Mouse (Mus musculus) brown adipose tissue, adult 24 weeks (tissue): ENCODE data around the gene Adgrd1. TPM values are rescaled to one million over a fixed set of nuclear protein-coding genes. Genes with fewer than 3 reads are reported as not detected.

ENCODE experiments used
- H3K27ac ChIP-seq: fragments of 200-500 bp; replicated peaks from 2 replicates; pipeline ENCODE4 v1.5.1; 2012; ENCODE audit warnings: low read depth, mild to moderate bottlenecking, low read length
- H3K4me1 ChIP-seq: fragments of 200-500 bp; 2 replicates; pipeline ENCODE4 v1.6.1; 2012; ENCODE audit warnings: low read length, mixed read lengths; ENCODE audit not compliant: control insufficient read depth, insufficient read depth, insufficient read length
- H3K4me3 ChIP-seq: fragments of 200-500 bp; 2 replicates; pipeline ENCODE4 v1.5.1; 2012; ENCODE audit warnings: low read depth, mild to moderate bottlenecking, low read length, moderate library complexity; ENCODE audit not compliant: insufficient read depth
- polyA plus RNA-seq: library from polyadenylated mRNA; stranded (reverse); fragments of >200 nt; gene quantifications from 2 replicates; pipeline ENCODE4 v1.2.4, GENCODE M21; 2012; ENCODE audit not compliant: missing spikeins, insufficient read depth, insufficient read length

Adgrd1 gene
- polyA plus RNA-seq, 1 experiment, result 6.1 TPM

DNA sequence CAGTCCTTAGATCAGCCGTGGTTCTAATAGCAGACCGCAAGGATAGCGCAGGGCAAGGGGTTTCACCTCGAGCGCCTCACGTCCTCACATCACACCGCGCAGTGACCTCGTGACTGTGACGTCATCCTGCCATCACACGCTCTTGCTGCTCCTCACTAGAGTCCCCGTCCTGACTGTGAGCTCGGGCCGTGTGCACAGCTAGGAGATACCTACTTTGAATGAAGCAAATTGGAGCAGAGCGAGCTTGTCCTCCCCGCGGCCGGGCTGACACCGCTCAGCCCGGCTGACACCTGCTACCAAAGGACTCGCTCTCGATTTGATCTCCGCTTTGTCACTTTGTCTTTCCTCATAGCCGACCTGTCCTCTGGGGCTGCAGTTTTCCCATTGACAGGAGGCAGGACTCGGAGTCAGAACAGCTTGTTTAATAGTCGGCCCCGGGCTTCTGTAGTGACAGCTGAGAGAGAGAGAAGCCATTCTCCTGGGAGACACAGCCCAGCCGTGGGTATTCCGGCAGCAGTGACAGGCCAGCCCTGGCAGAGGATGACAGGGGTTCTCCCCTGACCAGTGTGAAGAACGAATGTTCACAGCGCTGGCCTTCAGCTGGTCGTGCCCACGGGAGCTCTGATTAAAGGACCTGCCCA, 129.4 kb downstream of the Adgrd1 start:
- Histone ChIP-seq H3K27ac (no peak overlapping the region), H3K4me3 (no peak overlapping the region)

DNA sequence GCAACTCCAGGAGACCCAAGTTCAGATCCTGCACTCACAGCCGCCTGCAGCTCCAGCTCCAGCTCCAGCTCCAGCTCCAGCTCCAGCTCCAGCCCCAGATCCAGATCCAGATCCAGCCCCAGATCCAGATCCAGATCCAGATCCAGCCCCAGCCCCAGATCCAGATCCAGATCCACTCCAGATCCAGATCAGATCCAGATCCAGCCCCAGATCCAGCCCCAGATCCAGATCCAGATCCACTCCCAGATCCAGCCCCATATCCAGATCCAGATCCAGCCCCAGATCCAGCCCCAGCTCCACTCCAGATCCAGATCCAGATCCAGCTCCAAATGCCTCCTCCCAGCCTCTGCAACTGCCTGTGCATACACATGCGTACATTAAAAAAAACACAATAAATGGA, 131.6 kb downstream of the Adgrd1 start:
- H3K4me3 ChIP-seq, result no peak overlapping the region
- H3K4me1 ChIP-seq, result no peaks in the 10 kb centered on the region
- H3K27ac ChIP-seq, result no peak overlapping the region

More for the DNA sequence above, 129.4 kb downstream of the Adgrd1 start:
- no peaks in the 10 kb centered on the region for H3K4me1 ChIP-seq

DNA sequence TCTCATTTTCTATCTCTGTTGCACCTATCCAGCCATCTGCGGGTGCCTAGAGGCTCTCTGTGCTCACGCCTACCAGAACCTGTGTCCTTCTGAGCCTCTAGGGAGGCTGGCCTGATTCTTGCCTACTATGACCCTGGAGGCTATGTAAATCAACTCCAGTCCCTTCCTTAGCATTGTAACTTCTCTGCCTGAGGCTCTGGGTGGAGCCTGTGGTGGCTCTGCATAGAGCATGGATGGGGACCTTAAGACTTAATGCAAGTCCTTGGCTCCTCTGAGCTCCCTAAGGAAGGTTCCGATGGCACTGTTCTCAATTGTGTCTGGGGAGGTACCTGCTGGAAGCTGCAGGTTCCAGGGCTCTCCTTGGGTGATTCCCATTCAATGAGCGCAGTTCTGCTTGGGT, 136.8 kb downstream of the Adgrd1 start:
- no peak overlapping the region for H3K27ac ChIP-seq
- no peak overlapping the region for H3K4me3 ChIP-seq
- no peaks in the 10 kb centered on the region for H3K4me1 ChIP-seq

DNA sequence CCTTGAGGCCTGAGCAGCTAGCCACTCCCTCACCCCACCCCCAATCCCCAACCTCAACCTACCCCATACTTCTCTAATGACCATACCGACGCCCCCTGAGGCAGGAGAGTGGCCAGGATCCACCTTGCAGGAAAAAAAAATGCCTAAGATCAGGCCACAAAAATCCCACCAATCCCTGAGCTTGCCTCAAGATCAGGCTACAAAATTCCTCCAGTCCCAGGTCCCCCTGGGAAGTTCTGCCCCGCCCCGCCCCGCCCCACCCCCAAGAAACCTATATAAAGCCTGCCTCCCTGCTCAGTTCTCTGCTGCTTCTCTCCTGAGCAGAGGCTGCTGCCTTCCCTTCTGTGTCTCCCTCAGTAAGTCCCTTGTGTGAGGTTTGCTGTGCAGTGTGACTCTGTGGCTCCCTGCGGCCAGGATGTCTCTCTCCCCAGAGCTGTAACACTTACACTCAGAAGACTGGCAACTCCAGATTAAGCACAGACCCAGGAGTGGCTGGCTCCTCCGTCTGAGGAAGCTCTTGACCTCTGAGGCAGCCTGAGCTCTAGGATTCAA, 137.4 kb downstream of the Adgrd1 start:
- Histone ChIP-seq H3K27ac (no peak overlapping the region), H3K4me3 (no peak overlapping the region), H3K4me1 (no peaks in the 10 kb centered on the region)

DNA sequence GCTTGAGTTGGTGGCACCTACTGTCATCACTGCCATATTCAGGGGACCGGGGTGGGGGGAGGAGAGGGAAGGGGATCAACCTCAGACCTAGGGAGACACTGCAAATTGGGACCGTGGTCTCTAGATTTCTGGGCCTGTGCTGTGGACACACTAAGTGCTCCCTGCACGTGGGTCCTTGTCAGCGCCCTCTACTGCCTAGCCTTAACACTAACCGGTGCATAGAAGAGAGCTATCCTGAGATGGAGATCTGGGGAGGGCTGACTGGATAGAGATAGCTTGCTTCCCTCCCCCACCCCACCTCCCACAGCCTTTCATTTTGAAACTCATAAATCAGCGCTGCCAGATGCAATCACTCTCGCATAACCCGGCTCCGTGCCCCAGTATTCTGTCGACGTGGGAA, 139.8 kb downstream of the Adgrd1 start:
- H3K4me3 ChIP-seq, result no peak overlapping the region
- no peaks in the 10 kb centered on the region for H3K4me1 ChIP-seq
- H3K27ac ChIP-seq, result no peak overlapping the region

GRCm38 (mm10) chr5:129241865-129242264, 145.3 kb downstream of the Adgrd1 start:
- Histone ChIP-seq H3K4me1 (peaks cover 2% of the 10 kb centered on the region; the same call in 1 of the 2 replicates), H3K27ac (no peak overlapping the region), H3K4me3 (no peak overlapping the region)

DNA sequence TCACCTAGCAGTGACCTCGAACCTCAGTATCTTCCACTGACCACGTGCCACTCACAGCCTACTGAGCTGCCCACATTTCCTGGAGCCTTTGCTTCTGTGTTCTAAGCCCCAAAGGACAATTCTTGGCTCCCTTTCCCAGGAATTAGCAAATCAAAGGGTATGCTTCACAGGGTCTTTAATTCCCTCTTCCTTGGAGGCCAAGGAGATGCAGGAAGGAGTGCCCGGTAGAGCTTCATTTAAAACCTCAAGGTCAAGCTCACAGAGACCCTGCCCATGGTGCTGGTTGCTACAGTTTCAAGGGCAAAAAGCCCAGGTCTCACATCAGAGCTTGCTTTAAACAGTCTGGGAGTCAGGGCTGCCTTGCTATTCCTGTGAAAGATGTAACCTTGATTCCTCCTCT, 145.7 kb downstream of the Adgrd1 start:
- Histone ChIP-seq H3K4me1 (peaks cover 2% of the 10 kb centered on the region; the same call in 1 of the 2 replicates), H3K4me3 (no peak overlapping the region), H3K27ac (no peak overlapping the region)

DNA sequence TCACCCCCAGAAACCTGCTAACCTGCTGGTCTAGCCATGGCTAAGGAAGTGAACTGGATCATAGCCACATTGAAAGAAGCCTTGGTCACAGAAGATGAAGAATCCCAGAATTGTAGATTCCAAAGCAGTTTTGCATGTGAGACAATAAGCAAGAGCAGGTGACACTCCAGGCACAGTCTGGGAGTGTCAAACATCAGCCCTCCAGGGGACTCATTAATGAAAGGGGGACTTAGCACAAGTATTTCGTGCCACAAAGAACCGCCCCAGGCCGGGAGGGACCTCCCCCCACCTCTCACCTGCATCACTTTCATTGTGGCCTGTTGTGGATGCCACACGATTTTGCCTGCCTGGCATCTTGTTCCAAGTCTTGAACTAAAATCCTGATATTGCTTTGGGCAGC, 146.6 kb downstream of the Adgrd1 start:
- no peak overlapping the region for H3K4me3 ChIP-seq
- H3K4me1 ChIP-seq, result peaks cover 2% of the 10 kb centered on the region; the same call in 1 of the 2 replicates
- no peak overlapping the region for H3K27ac ChIP-seq

GRCm38 (mm10) chr5:129244392-129244791, 147.8 kb downstream of the Adgrd1 start:
- Histone ChIP-seq H3K4me3 (no peak overlapping the region), H3K4me1 (peaks cover 2% of the 10 kb centered on the region; the same call in 1 of the 2 replicates), H3K27ac (no peak overlapping the region)

DNA sequence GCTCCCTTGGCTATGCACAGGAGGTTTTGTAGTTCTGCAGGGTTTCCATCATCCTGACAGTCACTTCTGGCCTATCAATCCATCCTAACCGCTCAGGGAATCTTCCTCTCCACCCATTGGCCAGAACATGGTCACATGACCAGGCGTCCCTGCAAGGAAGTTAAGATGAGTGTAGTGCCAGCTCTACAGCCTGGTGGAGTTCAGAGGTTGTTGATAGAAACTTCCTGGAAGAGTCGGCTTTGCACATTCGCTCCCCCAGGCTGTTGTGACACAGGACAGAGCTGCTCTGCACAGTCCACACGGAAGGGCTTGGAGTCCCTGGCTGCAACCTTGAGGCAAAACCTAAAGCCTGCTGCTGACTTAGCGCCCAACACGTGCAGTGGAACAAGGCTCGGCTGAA, 152.5 kb downstream of the Adgrd1 start:
- H3K27ac ChIP-seq, result no peak overlapping the region
- H3K4me3 ChIP-seq, result no peak overlapping the region
- H3K4me1 ChIP-seq, result no peaks in the 10 kb centered on the region; the same call in 1 of the 2 replicates

Other genes with a start within 250 kb of the Adgrd1 start
- not detected in 2 replicates for gene Rimbp2, start 143.3 kb upstream of the Adgrd1 start, polyA plus RNA-seq
- 5.5 and 8.2 TPM in 2 replicates for gene Stx2, start 88.2 kb upstream of the Adgrd1 start, polyA plus RNA-seq
- gene Ran, start 76.7 kb upstream of the Adgrd1 start, polyA plus RNA-seq, result 71.5 and 92.5 TPM in 2 replicates